Mouse (Mus musculus): ENCODE measurements around the gene Pitpnm2.
A peak's percentile ranks its signal among the peaks of the same experiment; 100 is the strongest.

Pitpnm2 gene

DNA sequence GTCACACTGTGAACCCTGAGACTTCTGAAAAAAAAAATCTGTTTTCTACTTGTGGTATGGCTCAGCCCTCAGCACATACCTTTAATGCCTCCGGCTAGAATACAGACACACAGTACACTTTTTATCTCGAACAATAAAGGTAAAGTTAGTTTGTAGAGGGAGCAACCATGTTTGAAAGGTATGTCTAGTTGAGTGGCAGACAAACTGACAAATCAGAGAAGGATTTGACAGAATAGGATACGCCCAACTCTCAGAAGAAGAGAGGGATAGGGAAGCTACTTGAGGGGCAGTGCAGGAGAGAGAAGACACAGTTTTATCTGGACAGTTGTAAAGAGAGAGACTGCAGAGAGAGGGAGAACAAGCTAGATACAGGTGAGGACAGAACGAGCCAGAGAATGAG, 70.1 kb downstream of the Pitpnm2 start:
- no peak for DNase-seq

DNA sequence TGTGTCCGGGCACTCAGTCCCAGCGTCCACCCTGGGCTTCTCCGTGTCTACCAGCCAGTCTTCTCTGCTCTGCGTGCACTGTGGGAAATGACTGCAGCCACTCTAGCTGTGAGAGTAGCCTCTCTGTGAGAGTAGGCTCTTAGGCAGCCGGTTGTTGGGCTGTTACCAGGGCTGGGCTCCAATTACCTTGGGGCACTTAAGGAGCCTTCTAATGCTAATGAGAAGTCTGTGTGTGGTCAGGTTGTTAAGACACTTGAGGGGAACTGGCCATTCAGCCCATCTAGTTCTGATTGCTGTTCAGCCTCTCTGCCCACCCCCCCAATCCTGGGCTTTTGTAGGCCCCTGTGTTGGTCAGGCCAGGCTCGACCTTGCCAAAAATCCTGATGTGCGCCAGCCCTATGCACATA, 72.8 kb downstream of the Pitpnm2 start:
- DNase-seq: no peak

GRCm38 (mm10) chr5:124175138-124175537, 74.4 kb downstream of the Pitpnm2 start:
- DNase-seq: no peak

GRCm38 (mm10) chr5:124173012-124173985, 76.3 kb downstream of the Pitpnm2 start:
- no peak for DNase-seq

DNA sequence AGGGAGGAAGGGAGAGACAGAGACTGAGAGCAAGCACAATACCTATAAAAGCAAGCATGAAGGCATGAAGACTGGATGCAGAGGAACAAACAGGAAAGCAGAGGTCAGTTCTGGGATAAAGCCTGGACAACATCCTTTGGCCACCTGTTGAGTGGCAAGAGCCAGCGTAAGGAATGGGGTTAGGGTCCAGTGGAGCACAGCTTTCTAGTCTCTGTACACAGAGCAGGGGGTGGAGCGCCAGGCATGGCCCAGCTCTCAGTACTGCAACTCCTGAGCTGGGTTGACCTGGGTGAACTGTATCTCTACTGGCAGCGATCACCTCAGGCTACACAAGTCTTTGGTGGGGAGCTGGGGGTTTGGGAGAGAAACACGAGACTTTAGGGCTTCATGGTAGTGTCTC, 77.3 kb downstream of the Pitpnm2 start:
- no peak for DNase-seq

DNA sequence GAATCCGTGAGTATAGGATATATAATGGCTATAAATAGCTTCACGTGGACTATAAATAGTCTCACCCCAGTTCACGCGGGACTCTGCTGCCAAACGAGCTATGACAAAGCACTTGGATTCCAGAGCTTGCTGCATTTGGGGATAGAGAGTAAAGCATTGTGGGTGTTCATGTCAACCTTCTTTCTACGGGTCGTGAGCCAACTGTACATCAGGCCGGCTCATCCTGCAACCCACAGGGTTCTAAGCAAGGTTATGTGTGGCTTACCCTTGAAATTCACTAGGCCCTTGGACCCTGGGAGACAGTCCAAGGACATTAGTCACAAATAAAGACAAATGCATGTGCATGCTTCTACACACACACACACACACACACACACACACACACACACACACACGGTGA, 77.8 kb downstream of the Pitpnm2 start:
- no peak for DNase-seq

GRCm38 (mm10) chr5:124169224-124169621, 80.3 kb downstream of the Pitpnm2 start:
- DNase-seq: no peak

- no peak for DNase-seq
Observed at GRCm38 (mm10) chr5:124168428-124169223, 80.9 kb downstream of the Pitpnm2 start.

DNA sequence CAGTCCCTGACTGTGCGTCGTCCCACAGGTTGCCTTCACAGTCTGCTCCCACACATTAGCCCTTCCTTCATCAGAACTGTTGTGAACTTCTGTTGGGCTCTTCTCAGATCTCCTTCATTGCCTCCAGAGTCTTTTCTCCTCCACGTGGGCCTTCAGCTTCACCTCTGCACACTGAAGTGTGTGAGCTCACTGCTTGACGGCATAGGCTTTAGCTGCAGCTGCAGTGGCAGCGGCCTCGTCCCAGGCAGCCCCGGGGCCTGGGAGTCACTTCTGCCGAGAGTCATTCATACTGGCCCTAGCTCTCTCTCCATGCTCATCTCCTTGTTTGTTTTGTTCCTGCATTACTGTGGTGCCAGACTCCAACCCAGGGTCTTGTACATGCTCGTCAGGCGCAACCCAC, 81.9 kb downstream of the Pitpnm2 start:
- DNase-seq: no peak

DNA sequence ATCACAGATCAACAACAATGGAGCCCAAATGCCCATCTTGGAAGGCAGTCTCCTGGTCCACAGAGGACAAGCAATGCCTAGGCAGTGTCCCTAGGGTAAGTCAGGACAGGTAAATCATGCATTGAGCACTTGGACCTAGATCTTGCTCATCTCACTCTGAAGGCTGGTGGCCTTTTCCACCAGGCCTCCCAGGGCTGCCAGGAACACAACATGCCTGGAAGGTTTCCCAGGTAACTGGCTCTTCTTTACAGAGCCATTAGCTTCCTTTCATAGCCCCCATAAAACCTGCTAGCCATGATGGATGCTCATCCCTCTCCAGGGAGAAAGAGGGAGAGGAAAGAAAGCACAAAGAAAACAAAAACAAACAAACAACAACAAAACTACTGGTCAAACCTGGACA, 82.8 kb downstream of the Pitpnm2 start:
- DNase-seq: no peak

DNA sequence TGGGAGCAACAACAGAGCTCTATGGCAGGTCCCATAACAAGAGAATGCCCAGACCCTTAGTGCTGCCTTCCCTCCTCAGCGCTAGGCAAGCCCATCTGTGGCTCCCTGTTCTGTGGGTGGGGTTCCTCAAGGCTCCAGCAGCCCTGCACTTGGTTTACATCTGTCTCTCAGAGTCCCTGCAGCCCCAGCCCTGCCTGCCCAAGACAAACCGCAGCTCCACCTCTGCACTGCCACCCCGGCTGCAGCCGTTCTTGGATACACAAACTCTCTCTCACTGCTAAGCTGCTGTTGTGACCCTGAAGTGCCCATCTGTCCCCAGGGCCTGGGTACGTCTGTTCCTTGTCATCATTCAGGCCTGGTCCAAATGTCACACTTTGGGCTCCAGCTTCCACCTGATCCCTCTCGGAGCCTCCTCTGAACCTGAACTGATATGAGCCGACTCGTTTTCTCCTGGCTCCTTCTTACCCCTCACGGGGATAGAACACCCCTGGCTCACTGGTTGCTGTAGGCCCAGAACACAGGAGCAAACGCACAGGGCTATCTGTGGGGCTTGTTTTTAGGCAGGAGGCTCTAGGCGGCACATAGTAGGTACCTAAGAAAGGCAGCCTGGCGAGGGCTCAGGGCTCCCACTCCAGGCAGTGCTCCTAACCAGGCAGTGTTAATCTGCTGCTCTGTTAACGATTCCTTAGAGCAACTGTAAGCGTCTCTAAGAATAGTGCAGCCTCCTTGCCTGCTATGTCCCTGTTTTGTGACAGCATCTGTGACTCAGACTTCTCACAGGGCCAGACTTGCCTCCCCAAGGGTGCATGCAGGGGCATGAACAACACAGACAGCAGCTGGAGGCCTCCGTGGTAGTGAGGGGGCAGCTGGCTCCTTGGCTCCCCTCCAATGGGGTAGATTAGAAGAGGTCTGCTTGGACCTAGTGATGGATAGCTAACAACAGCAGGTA, 83.7 kb downstream of the Pitpnm2 start:
- peak; percentile 71 to 84 for DNase-seq

GRCm38 (mm10) chr5:124163445-124163844, 86.1 kb downstream of the Pitpnm2 start:
- no peak for DNase-seq

- peak; percentile 82 to 83 for DNase-seq
Observed at GRCm38 (mm10) chr5:124162577-124162976, 87.0 kb downstream of the Pitpnm2 start.

GRCm38 (mm10) chr5:124161831-124162230, 87.7 kb downstream of the Pitpnm2 start:
- DNase-seq: no peak

DNA sequence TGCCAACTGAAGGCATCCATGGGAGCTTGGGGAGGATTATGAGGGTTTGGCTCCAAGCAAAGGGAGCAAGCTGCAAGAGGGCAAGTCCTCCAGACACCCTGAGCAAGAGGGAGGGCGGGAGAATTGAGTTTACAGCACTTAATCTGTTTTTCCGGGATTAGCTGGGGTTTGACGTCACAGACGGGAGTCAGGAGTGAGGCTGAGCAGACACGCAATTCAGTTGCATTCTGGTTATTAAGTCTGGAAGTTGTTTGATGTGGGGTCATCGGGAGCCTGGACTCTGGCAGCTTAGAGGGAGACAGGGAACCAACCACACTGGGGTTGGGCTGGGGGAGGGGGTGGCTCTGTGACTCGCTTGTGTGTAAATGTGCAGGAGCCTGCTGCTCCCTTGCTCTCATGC, 90.1 kb downstream of the Pitpnm2 start:
- DNase-seq: no peak

DNA sequence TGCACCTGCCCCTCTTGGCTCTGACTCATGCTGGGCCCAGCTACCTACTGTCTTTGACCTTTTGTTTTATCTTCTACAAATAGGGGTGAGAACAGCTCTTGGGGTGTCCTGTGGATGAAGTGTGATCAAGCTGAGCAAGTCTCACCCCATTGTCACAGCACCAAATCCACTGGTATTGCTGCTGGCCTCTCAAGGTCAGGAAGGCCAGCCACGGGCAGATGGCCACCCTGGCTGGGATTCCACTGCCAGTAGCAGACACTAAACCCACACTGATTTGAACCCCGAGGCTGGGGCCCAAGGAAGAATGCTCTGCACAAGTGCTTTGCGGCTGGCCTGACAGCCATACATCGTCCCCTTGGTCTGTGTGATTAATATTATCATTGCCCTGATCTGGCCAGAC, 91.3 kb downstream of the Pitpnm2 start:
- DNase-seq: no peak

- no peak for DNase-seq
Observed at GRCm38 (mm10) chr5:124155943-124156342, 93.6 kb downstream of the Pitpnm2 start.

DNA sequence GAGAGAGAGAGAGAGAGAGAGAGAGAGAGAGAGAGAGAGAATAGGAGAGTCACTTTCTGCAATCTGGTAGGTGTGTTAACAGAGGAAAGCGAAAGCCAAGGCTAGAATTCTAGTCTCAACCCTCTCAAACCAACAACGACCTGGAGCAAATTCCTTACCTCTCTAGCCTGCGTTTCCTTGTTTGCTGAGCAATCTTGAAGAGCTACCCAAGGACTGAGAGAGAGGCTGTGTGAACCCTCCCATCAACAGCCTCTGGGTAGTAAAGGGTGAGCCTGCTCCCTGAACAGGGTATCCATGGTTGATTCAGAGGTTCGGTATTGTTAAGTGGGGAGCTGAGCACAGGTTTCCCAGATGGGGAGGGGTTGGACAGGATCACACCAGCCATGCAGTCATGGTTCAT, 96.8 kb downstream of the Pitpnm2 start:
- DNase-seq: no peak

DNA sequence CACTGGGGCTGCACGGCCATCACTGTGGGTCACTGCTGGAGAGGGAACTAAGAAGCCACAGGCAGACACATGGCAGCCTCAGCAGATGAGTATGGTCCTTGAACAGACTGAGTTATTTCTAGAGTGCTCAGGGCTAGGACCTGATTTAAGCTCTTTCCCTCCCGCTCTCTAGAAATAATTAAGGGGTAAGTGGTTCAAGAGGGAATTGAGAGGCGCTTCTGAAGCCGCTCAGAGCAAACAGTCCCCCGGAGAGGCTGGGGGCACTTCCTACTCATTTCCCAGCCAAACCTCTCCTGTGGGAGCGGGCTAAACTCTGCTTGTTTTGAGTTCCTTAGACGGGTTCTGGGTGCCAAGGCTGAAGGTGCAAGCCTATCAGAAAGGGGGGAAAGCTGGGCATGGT, 98.7 kb downstream of the Pitpnm2 start:
- DNase-seq: no peak

GRCm38 (mm10) chr5:124149028-124149427, 100.5 kb downstream of the Pitpnm2 start:
- no peak for DNase-seq

DNA sequence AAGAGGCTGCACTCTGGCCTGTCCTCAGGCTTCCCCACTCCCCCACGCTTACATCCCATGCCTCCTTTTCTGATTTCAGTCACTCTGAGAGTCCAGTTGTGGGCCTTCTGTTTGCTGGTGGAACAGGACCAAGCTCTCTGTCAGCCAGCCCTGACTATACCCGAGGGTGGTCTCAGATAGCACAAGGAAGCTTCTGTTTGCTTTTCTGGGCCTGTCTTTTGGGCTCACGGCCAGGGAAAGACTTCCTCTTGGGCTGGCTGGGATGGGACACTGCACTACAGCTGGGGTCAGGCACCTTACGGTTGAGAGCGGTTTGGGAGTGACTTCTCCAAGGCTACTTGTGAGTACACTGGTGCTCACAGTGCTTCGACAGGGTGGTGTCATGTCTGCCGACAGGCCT, 111.5 kb downstream of the Pitpnm2 start:
- no peak for DNase-seq

GRCm38 (mm10) chr5:124134261-124134660, 115.3 kb downstream of the Pitpnm2 start:
- no peak for DNase-seq

DNA sequence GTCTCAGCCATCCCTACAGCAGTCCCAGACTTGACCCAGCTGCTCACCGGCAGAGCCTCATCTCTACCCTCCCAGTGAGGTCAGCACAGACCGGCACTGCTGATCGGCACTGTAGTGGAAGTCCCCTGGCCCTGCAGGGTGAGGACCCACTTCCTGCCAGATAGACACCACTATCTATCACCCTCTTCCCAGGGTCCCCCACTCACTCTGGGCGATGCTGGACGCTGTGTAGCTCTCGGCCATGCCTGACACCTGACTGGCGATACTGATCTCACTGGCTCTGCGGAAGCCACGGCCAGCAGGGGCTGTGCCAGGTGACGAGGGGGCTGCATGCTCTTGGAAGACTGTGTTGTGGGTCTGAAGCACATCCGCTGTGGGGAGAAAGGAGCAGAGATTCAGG, 124.5 kb downstream of the Pitpnm2 start:
- DNase-seq: peak in 1 of 2 experiments; percentile 14

All from thymus, postnatal 36 days (tissue).